Mouse (Mus musculus): ENCODE results near the gene Cish. TPM values are rescaled to one million over a fixed set of nuclear protein-coding genes. Genes with fewer than 3 reads are reported as not detected.
A peak's percentile ranks its signal among the peaks of the same experiment; 100 is the strongest.

Cish gene
- polyA plus RNA-seq, 1 experiment from 2014 or later, result 26.2 TPM

GRCm38 (mm10) chr9:107338172-107338883, 42.5 kb downstream of the Cish start, which contains the start of gene Hemk1:
Hemk1 (minus strand) TSS chr9:107338350.
- peaks cover 3% of the 10 kb centered on the region; the same call in 1 of the 2 replicates for H3K4me1 ChIP-seq (replicated peaks; ENCODE audit: insufficient read depth, low read length)
- peak within 1 kb of the TSS; percentile 46 for H3K4me3 ChIP-seq (replicated peaks; ENCODE audit: low read depth, low read length)
- no peaks in the 10 kb centered on the region; the same call in 1 of the 2 replicates for H3K27me3 ChIP-seq (ENCODE audit: insufficient read depth, low read length)
- TF ChIP-seq CTCF (IDR thresholded peaks at IDR 0.05; ENCODE audit: low read depth), result no peak
- 4% methylated on average over 30 of the region's 30 CpGs for WGBS
- H3K27ac ChIP-seq, result peak within 1 kb of the TSS; percentile 63
- H3K9me3 ChIP-seq (replicated peaks; ENCODE audit: low read length), result no peaks in the 10 kb centered on the region
- H3K9ac ChIP-seq (ENCODE audit: low read depth, low read length), result peak within 1 kb of the TSS; percentile 65
- peak within 1 kb of the TSS; percentile 68 for H3K4me2 ChIP-seq (ENCODE audit: low read length)
- DNase-seq (ENCODE audit: low spot score) (peak; percentile 85), ATAC-seq (replicated peaks; ENCODE audit: low FRiP score, low read depth) (peak; percentile 83)
- H3K36me3 ChIP-seq (ENCODE audit: insufficient read depth, low read length), result no peaks in the 10 kb centered on the region

- H3K9me3 ChIP-seq (replicated peaks; ENCODE audit: low read length), result no peaks in the 10 kb centered on the region
- DNase-seq (ENCODE audit: low spot score) (peak; percentile 93), ATAC-seq (replicated peaks; ENCODE audit: low FRiP score, low read depth) (peak; percentile 93)
- no peaks in the 10 kb centered on the region; the same call in 1 of the 2 replicates for H3K27me3 ChIP-seq (ENCODE audit: insufficient read depth, low read length)
- TF ChIP-seq CTCF (IDR thresholded peaks at IDR 0.05; ENCODE audit: low read depth), result peak; percentile 2; the same call in 1 of the 2 replicates
- H3K9ac ChIP-seq (ENCODE audit: low read depth, low read length), result peak within 1 kb of the TSS; percentile 64
- WGBS, result 1% methylated on average over 33 of the region's 34 CpGs
- peak within 1 kb of the TSS; percentile 74 for H3K4me2 ChIP-seq (ENCODE audit: low read length)
- no peaks in the 10 kb centered on the region for H3K36me3 ChIP-seq (ENCODE audit: insufficient read depth, low read length)
- peak within 1 kb of the TSS; percentile 51 for H3K4me3 ChIP-seq (replicated peaks; ENCODE audit: low read depth, low read length)
- peaks cover 3% of the 10 kb centered on the region; the same call in 1 of the 2 replicates for H3K4me1 ChIP-seq (replicated peaks; ENCODE audit: insufficient read depth, low read length)
- no peak within 1 kb of the TSS for H3K27ac ChIP-seq
Observed at GRCm38 (mm10) chr9:107340267-107340859, 44.5 kb downstream of the Cish start, which contains the start of gene 6430571L13Rik. 6430571L13Rik (plus strand) TSS chr9:107340602.

- Histone ChIP-seq H3K9me3 (replicated peaks; ENCODE audit: low read length) (no peaks in the 10 kb centered on the region), H3K27ac (no peak overlapping the region), H3K4me2 (ENCODE audit: low read length) (peak overlapping the region; percentile 74), H3K27me3 (ENCODE audit: insufficient read depth, low read length) (no peaks in the 10 kb centered on the region; the same call in 1 of the 2 replicates), H3K4me1 (replicated peaks; ENCODE audit: insufficient read depth, low read length) (peaks cover 3% of the 10 kb centered on the region; the same call in 1 of the 2 replicates), H3K4me3 (replicated peaks; ENCODE audit: low read depth, low read length) (peak overlapping the region; percentile 51), H3K9ac (ENCODE audit: low read depth, low read length) (peak overlapping the region; percentile 64), H3K36me3 (ENCODE audit: insufficient read depth, low read length) (no peaks in the 10 kb centered on the region)
- WGBS, result 47% methylated on average over 12 of the region's 12 CpGs
- DNase-seq (ENCODE audit: low spot score) (no peak), ATAC-seq (replicated peaks; ENCODE audit: low FRiP score, low read depth) (no peak)
- TF ChIP-seq CTCF (IDR thresholded peaks at IDR 0.05; ENCODE audit: low read depth), result no peak
Observed at GRCm38 (mm10) chr9:107340911-107341645, 45.3 kb downstream of the Cish start.

- Histone ChIP-seq H3K36me3 (ENCODE audit: insufficient read depth, low read length) (no peaks in the 10 kb centered on the region), H3K9me3 (replicated peaks; ENCODE audit: low read length) (no peaks in the 10 kb centered on the region), H3K4me1 (replicated peaks; ENCODE audit: insufficient read depth, low read length) (peaks cover 3% of the 10 kb centered on the region; the same call in 1 of the 2 replicates), H3K27ac (no peak overlapping the region), H3K27me3 (ENCODE audit: insufficient read depth, low read length) (no peaks in the 10 kb centered on the region; the same call in 1 of the 2 replicates), H3K9ac (ENCODE audit: low read depth, low read length) (no peak overlapping the region), H3K4me2 (ENCODE audit: low read length) (no peak overlapping the region), H3K4me3 (replicated peaks; ENCODE audit: low read depth, low read length) (no peak overlapping the region)
- 89% methylated on average over 11 of the region's 11 CpGs for WGBS
- no peak for TF ChIP-seq CTCF (IDR thresholded peaks at IDR 0.05; ENCODE audit: low read depth)
- DNase-seq (ENCODE audit: low spot score) (no peak), ATAC-seq (replicated peaks; ENCODE audit: low FRiP score, low read depth) (no peak)
Observed at GRCm38 (mm10) chr9:107342201-107342709, 46.4 kb downstream of the Cish start.

- no peak for TF ChIP-seq CTCF (IDR thresholded peaks at IDR 0.05; ENCODE audit: low read depth)
- H3K4me3 ChIP-seq (replicated peaks; ENCODE audit: low read depth, low read length), result no peak overlapping the region
- no peak overlapping the region for H3K4me2 ChIP-seq (ENCODE audit: low read length)
- H3K27ac ChIP-seq, result no peak overlapping the region
- ATAC-seq (replicated peaks; ENCODE audit: low FRiP score, low read depth), result no peak
- no peak overlapping the region for H3K9ac ChIP-seq (ENCODE audit: low read depth, low read length)
- H3K36me3 ChIP-seq (ENCODE audit: insufficient read depth, low read length), result no peaks in the 10 kb centered on the region
- H3K9me3 ChIP-seq (replicated peaks; ENCODE audit: low read length), result no peaks in the 10 kb centered on the region
- DNase-seq (ENCODE audit: low spot score), result no peak
- H3K27me3 ChIP-seq (ENCODE audit: insufficient read depth, low read length), result no peaks in the 10 kb centered on the region; the same call in 1 of the 2 replicates
- H3K4me1 ChIP-seq (replicated peaks; ENCODE audit: insufficient read depth, low read length), result peaks cover 3% of the 10 kb centered on the region; the same call in 1 of the 2 replicates
- WGBS, result 64% methylated on average over 8 of the region's 8 CpGs
Observed at GRCm38 (mm10) chr9:107343146-107343943, 47.5 kb downstream of the Cish start.

Measured in kidney, postnatal 0 days (tissue).